In genomic region chr5:102997907-102998306, GRCm38 (mm10) we compare ENCODE assay signal across 15 mouse cellular contexts.
"Had no signal": no experiment of that assay in that cellular context is flagged by ENCODE, and none has a peak within 500 bp of the region (broad histone marks: within the 10 kb centered on the region; RNA-seq: fewer than 3 reads in every experiment).

No protein-coding gene starts in this region.

- DNase-seq: lung, adult 2 months; lung, postnatal 14 days; lung, postnatal 36 days; right cerebral cortex, postnatal 14 days; thymus, adult 2 months; thymus, postnatal 25 days; thymus, postnatal 4 days had no signal

- H3K4me3 ChIP-seq: lung, embryonic 15.5 days; megakaryocyte, embryonic 14.5 days; midbrain, embryonic 13.5 days; midbrain, embryonic 15.5 days; neural tube, embryonic 12.5 days; stomach, embryonic 15.5 days had no signal

- H3K27ac ChIP-seq: lung, embryonic 15.5 days; macrophage; midbrain, embryonic 13.5 days; midbrain, embryonic 15.5 days; neural tube, embryonic 12.5 days; stomach, embryonic 15.5 days; stomach, postnatal 0 days had no signal
